Mouse (Mus musculus) CD8-positive naive resting alpha-beta T cell, adult 2 months (primary cell): ENCODE measurements around the gene Prps2.
"Not testable (repeated sequence)": the region's sequence is repeated elsewhere in the genome, so short reads cannot be mapped to it uniquely, and the experiment has no call there.

Experiments used
- DNase-seq, 2 experiments: peaks; one replicate each; pipeline ENCODE4 v3.0.0; 2022; ENCODE audit warnings: low read depth in 2 of 2, low spot score in 2 of 2

The Prps2 gene

DNA sequence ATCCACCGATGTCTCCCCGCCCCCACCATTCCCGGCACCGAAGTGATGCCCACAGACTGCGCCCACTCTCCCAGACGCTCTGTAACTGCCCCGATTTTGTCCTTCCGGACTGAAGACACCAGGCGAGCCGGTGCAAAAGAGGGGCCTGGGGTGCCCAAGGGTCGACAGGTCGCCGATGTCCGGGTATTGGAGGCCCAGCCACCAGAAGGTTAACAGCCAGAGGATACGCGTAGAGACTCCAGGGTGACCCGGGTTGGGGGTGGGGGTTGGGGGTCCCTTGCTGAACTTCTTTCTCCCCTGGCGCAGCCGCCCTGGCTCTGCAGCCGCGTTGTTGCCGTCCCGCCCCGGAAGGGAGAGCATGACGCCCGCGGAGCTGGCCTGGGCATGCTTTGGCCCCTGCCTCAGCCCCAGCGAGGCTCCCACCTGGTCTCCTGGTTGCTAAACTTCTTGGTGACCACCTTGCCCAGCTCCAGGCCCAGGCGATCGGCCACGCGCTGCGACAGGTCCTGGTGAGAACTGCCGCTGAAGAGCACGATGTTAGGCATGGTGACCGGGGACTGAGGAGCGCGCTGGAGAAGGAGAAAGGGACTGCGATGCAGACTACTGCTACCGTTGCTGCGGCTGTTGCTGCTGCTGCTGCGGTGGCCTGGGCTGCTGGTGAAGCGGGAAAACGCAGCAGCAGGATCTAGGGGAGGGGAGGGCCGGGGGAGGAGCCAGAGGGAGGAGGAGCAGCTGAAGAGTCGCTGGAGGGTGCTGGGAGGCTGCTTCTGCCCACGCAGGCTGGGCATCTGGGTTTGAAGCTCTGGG, at the start of gene Prps2:
Gene Prps2 (minus strand): TSS at position 703 of the 807 bp plus-strand sequence.
- peak; percentile 16 to 30 for DNase-seq

DNA sequence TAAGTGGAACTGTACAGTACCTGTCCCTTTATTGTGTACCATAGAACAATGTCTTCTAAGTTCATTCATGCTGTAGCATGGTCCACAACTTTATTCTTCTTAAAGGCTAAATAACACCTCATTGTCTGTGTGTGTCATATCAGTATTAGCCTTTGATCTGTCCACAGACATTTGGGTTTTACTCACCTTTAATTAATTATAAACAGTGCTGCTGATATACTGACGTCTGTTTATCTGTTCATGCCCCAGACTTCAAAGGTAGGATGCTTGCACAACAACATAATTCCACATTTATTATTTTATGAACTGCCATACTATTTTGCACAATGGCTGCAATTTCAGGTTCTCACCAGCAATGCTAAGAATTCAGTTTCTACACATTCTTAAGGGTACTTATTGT, 35.1 kb upstream of the Prps2 start:
- no peak for DNase-seq

DNA sequence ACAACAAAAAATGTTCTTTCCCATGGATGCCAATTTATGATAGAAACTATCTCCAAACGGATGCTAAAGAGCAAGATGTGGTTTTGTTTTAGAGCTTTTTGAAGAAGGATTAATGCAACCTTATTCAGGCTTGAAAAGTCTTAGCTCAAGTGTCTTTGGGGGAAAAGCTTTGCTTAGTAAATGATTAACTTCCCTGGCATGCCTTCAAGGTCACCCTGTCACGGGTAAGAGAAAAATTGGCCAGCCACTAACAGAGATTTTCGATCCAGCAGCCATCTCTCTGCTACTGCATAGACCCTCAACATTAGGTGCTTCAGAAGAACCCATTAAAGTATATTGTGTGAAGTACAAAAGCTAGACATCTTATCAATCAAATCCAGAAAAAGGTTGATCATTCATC, 12.4 kb upstream of the Prps2 start:
- DNase-seq = no peak

DNA sequence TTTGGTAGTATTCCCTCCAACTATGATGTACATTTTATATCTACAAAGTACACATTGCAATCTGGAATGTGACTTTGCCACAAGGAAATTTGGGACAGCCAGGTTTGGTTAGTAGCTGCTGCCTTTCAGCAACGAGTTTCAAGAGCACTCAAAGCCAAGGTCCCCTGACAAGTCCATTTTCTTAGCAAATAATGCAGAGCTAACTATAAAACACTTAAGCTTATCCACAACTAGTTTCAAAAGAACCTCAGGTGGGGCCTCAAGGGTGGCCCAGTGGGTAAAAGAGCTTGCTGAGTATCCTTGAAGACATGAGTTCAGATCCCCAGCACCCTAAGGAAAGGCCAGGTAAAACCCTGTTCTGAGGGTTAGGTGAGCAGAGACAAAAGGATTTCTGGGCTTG, 4.1 kb upstream of the Prps2 start:
- no peak for DNase-seq

DNA sequence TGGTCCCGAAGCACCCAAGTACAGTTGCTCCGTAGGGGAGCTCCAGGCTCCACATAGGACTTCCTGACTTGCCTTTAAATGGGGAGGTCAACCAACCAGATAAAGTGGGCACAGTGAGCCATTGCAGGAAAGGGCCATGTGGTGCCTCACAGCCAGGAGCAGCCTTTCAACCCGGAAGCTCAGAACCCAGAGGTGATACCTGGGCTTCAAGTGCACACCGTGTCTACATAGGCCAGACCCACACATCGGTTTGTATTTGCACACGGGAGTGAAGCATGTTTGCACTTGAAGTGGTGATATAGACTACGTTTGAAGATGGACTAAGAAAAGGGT, 271 bp upstream of the Prps2 start:
- DNase-seq = no peak

DNA sequence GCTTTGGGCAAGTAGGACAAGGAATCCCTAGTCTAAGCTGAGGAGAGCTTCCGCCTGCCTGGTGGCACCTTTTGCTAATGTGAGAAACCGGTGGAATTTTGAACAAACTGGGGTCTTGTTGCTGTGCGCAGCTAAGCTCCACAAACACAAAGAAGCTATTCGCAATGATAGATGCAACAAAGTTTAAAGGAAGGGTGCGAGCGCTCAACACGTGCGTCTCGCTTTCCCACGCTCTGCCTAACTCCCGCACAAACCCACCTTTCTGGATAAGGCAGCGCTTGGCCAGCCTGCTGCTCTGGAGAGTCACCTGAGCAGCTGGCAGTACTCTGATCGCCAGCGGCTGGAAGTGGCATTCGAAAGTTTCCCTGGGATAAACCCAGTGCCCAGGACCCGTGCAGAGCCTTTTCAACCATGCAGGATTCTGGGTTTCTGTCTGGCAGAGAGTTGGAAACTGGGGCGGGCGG, 934 bp downstream of the Prps2 start:
- no peak for DNase-seq

DNA sequence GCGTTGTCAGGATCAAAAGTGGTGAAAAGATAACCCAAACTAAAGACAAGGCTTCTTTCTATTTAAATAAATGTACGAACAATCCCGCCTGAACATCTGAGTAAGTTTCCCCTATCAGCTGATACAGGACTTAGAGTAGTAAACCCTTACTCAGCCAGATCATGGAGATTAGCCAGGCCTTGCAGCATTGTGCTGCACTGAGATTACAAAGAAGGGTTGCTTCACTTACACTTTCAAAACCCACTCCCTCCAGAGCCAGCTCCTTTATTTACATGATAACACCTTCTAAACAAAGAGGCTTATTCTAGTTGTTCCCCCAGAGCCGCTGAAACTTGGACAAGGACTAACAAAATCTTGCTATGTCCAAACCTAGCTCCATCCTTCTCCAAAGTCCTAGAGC, 2.5 kb downstream of the Prps2 start:
- DNase-seq = no peak

DNA sequence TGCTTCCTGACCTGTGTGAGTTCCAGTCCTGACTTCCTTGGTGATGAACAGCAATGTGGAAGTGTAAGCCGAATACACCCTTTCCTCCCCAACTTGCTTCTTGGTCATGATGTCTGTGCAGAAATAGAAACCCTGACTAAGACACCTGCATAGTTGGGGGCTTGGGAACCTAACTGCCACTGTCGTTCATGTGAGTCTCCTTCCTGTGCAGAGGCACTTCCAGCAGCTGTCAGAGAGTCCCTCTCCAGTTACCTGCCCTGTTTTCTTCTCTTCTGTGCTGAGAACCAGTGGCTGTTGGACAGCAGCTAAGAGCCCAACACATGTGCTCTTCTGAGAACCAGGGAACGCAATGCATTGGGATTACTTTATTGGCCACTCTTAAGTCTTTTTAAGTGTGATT, 21.3 kb downstream of the Prps2 start:
- DNase-seq = not testable (repeated sequence)

DNA sequence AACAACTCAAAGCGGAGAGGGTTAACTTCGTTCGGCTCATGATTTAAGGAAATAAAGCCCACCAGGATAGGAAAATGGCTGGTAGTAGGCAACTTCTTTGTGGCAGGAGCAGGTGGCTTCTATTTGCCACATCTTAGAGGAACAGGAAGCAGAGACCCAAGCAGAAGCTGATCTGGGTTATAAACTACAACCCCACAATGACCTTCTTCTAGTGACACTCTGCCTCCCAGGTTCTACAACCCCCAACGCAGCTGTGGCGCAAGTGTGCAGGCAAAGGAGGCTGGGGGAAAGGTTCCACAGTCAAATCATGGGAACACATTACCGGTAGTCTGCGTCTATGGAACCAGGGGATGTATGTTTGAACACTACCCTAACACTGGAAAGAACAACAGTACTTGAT, 22.8 kb downstream of the Prps2 start:
- DNase-seq = no peak

DNA sequence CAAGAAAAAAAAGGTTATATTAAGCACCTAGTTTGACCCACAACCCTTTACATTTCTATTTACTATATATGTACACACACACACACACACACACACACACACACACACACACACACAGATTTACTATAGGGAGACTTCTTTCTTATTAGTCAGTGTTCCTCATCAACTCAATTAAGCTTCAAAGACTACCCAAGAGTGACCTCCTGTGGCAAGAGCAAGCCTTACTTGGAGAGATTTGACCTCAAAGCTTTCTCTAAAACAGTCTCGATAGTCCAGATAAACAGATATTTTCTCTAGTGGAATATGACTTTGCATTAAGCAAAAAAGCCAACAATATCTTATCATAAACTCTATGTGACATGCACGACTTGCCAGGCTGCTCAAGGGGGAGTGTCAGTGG, 25.1 kb downstream of the Prps2 start:
- no peak for DNase-seq

DNA sequence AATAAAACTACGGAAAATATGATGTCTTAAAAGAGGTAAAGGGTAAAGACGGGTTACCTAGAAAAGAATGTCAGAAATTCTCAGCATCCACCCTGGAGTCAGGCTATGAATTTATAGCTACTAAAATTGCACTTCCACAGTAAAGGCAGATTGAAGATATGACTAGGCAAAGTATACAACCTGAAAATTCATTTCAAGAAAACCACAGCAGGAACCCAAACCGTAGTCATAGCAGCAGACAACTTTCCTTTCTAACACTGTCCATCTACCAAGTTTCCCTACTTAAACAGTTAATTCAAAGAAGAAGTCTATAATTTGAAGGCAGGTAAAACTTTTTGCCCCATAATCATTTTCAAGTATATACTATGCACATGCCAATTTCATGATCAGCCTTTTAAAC, 26.6 kb downstream of the Prps2 start:
- no peak for DNase-seq

DNA sequence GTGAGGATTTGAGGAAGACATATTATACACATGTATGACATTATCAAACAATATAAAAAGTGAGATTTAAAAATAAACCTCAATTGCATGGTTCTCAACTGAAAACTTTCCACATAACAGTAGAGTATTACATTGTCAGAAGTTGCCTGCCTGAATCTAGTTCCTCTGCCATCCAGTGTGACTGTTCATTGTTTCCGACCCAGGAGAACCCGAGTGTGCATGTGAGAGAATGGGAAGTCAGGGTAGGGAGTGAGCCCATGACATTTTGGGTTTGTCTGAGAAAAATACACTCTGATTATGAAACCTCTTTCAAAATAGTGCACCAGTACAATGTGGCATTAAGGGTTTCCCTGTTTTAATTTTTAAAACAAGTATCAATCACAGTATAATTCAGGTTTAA, 28.9 kb downstream of the Prps2 start:
- no peak for DNase-seq

DNA sequence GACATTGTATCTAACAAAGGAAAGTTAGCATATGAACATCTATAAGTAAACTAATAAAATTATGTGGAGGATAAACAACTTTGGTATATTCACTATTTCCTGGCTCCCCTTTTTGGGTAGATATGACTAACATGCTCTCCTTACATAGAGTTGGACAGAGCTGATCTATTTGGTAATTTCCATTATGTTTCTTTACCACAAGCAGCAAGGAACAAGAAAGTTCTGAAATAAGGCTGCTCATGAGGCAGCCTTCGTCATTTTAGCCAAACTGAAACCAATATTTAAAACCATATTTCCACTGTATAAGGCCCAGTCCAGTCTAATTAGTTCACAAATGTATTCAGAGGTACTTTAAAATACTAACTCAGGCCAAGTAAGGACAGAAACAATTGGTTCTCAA, 36.1 kb downstream of the Prps2 start:
- DNase-seq = no peak

DNA sequence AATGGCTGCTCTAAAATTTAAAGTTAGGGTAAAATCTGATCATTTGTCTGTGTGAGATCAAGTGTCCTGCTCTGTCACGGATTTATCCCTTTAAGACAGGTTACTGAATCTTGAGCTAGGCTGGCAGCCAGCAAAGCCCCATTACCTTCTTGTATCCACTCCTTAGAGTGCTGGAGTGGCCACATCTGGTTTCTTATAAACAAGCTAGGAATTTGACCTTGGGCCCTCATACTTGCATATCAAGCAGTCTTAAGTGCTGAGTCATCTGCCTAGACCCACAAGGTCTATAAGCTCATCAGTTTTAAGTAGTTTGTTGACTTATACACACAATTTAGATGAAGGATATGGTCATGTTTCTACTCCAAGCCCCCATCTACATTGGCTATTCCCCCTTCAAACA, 38.2 kb downstream of the Prps2 start:
- DNase-seq = no peak

DNA sequence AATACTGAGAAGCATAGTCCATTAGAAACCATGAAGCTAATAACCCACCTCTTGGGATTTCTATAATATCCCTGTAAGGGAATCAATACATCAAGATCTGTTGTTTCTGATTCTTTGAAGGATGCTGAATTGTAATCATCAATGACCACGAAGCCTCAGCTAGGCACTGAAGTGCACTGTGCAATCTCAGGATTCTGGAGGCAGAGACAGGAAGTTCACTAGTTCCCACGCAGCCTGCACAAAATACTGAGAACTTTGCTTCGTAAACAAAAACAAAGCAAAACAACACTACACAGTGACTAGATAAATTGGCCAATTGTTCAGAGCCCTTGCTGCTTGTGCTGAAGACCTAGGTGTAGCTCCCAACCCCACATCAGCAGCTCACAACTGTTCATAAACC, 40.7 kb downstream of the Prps2 start:
- no peak for DNase-seq

DNA sequence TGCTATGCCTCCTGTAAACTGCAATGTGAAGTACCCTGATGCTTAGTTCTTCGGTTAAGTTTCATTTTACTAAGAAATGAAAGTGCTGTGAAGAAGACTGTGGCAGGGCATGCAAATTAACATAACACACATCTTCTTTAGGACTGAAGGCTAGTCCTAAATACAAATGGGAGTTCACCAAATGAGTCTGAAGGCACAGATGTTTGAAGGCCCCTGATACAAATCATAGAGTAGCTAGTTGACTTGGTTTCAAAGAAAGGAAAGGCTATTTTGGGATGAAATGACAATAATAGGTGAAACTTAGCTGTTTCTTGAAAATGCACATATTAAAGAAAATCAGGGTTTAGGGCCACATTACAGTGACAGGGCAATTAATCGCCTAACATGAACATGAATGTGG, 42.4 kb downstream of the Prps2 start:
- DNase-seq = no peak

DNA sequence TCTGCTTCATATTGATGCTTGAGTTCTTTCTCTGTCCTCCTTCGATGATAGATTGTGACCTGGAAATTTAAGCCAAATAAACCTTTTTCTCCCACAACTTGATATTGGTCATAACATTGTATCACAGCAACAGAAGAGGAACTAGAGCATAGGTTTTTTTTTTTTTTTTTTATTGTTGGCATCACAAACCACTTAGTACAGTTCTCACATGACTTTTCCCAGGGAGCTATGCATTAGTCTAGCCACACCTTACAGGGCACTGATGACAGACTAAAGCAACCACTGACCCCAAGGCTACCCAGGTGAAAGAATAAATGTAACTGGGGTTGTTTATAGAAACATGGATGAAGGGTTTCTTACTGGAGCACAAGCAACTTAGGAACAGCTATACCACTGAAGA, 44.6 kb downstream of the Prps2 start:
- no peak for DNase-seq

DNA sequence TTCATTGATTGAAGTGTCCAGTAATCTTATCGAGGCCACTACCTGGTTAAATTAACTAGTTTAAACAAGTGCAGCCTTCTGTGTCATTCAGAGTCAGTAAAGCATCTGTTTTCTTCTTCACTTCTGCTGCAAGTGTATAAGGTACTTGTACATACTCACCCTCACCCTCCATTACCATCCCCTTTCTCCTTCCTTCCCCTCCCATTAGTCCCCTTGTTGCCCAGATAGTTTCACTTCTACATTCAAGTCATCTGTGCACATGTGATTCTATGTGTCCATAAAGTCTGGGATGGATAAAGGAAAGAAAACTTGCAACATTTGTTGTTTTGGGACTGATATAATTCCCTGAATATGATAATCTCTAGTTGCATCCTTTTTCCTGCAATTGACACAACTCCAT, 48.0 kb downstream of the Prps2 start:
- no peak for DNase-seq

DNA sequence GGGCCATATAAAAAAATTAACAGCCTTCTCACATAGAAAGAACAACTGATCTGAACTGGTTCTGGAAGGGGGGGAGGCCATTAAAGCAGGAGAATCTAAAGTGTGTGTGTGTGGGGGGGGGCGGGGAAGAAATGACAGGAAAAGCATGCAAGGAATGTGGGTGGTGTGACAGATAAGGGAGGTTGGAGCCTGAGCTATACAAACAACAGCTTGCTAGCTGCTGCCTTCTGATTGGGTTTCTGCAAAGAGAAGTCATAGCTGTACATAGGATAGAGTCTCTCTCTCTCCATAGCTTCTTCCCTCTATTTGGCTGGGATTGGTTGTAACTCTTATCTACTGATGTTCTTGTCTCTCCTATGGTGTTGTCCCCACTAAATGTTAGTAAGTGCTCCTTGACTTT, 49.9 kb downstream of the Prps2 start:
- DNase-seq = no peak

DNA sequence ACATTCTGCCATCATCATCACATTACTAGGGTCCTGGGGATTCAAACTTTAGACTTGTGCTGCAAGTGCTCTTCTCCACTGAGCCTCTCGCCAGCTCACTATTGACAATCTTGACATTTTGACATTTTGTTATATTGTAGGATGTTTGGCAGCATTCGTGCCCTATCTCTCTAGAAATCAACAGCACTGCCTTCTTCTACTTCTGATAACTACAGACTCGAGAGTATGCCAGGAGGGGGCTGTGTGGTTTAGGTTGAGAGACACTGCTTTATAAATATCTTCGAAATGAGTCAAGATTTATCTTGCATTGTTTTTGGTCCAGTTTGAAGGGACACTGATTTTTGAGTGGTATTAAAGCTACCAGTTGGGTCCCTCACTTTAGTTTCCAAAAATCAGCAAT, 51.6 kb downstream of the Prps2 start:
- no peak for DNase-seq

DNA sequence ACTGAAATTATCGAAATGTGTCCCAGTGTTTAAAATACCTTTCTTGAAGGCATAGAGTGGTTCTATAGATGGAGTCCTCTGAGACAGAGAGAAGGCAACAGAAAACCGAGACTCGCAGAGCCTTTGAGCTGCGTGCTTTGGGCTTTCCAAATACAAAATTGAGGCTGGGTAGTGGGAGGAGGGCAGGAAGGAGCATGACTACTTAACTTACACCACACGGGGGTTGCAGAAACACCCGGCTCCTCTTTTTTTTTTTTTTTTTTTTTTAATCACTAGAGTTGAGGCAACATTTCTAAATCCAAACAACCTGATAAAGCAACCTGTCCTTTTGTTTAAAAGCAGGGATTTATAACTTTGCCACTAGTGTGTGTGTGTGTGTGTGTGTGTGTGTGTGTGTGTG, 52.1 kb downstream of the Prps2 start, which contains the start of gene Tlr7:
Gene Tlr7 (minus strand): TSS at position 160 of the 400 bp plus-strand sequence.
- DNase-seq = peak; percentile 2 to 12

DNA sequence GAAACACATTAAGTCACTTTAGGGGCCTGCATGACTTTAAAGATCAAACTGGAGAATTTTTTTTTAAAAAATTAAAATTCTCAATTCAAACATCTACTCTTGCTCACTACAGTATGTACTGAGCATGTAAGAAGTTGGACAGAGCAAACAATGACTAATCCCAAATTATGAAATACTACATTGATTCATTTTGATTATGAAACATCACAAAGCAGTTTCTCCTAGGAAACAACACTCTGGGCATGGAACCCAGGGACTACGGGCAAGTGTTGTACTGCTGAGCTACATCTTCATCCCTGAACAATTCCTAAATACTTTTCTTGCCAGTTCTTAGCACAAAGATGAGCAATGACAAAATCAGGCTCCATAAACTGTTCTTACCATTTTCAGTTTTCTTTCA, 52.9 kb downstream of the Prps2 start:
- DNase-seq = no peak

DNA sequence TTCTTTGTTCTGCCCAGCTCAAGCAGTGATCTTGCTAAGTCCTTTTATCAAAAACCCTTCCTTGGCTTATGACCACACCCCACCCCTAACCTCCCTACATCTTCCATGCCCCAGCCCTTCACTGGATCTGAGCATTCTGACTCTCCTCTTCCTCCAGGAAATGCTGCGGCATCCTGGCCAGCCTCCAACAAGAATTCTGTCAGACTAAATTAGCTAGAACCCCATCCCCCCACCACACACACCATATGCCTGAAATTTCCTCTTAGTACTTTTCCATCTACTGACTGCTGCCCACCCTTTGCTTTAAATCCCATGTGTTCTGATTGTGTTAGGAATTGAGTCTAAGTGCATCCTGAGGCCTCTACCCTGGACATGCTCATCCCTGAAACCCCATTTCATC, 53.5 kb downstream of the Prps2 start:
- DNase-seq = no peak
